Mouse (Mus musculus): Measurements from ENCODE around the gene Zfp326. TPM values are rescaled to one million over a fixed set of nuclear protein-coding genes. Genes with fewer than 3 reads are reported as not detected.

The Zfp326 gene
- polyA plus RNA-seq, 1 experiment from 2014 or later: 38.8 TPM

DNA sequence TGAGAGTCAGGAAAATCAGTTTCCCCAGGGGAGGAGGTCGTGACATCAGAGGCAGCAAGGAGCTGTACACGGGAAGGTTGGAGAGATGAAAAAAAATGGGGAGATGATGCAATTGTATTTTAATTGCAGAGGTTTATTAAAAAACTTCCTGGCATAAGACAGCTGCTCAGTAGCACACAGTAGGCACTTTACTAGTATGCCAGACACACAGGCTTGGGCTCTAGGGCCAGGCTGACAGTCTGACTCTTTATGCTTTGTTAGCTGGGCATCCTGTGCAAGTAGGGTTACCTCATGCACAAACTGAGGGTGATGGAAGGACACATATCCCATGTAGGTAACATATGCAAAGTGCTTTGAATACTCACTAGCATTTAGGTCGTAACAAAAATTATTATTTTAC lies 5.2 kb upstream of the Zfp326 start:
- H3K36me3 ChIP-seq (ENCODE audit: control insufficient read depth, insufficient read depth, low read length): no peaks in the 10 kb centered on the region
- peaks cover 12% of the 10 kb centered on the region for H3K4me1 ChIP-seq (replicated peaks; ENCODE audit: control insufficient read depth, insufficient read depth, low read length)
- H3K9ac ChIP-seq (ENCODE audit: low read length): no peak overlapping the region
- ATAC-seq (replicated peaks; ENCODE audit: low FRiP score, low TSS enrichment, low read depth) (no peak), DNase-seq (ENCODE audit: low spot score) (no peak)
- H3K4me3 ChIP-seq (ENCODE audit: low read depth, low read length): no peak overlapping the region
- no peaks in the 10 kb centered on the region for H3K9me3 ChIP-seq (ENCODE audit: control insufficient read depth, low read length)
- no peaks in the 10 kb centered on the region for H3K27me3 ChIP-seq (replicated peaks; ENCODE audit: control insufficient read depth, insufficient read depth, low read length)
- 82% methylated on average over 3 of the region's 3 CpGs for WGBS
- no peak overlapping the region for H3K4me2 ChIP-seq (ENCODE audit: low read length)
- H3K27ac ChIP-seq (ENCODE audit: low read depth): no peak overlapping the region

DNA sequence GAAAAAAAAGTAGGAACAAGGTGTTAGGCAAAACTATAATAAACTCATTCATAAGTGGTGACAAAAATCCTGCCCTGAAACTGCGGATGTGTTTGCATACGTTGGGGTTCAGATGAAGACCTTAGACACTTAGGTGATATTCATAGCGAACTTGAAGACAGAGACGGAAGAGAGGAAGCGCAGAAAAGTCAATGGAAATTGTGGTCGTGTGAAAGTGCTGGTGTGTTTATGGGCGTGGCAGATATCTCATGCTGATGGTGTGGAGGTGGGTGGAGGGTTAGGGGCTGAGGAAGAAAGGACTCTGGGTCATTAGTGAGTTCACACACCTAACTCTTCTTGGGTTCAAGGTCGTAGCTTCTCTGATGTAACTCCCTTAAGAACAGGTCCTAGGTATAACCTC lies 4.2 kb upstream of the Zfp326 start:
- ATAC-seq (replicated peaks; ENCODE audit: low FRiP score, low TSS enrichment, low read depth) (no peak), DNase-seq (ENCODE audit: low spot score) (no peak)
- Histone ChIP-seq H3K4me3 (ENCODE audit: low read depth, low read length) (no peak overlapping the region), H3K4me1 (replicated peaks; ENCODE audit: control insufficient read depth, insufficient read depth, low read length) (peaks cover 12% of the 10 kb centered on the region), H3K9me3 (ENCODE audit: control insufficient read depth, low read length) (no peaks in the 10 kb centered on the region), H3K4me2 (ENCODE audit: low read length) (no peak overlapping the region), H3K27me3 (replicated peaks; ENCODE audit: control insufficient read depth, insufficient read depth, low read length) (no peaks in the 10 kb centered on the region), H3K9ac (ENCODE audit: low read length) (no peak overlapping the region), H3K27ac (ENCODE audit: low read depth) (no peak overlapping the region), H3K36me3 (ENCODE audit: control insufficient read depth, insufficient read depth, low read length) (no peaks in the 10 kb centered on the region)
- 78% methylated on average over 8 of the region's 8 CpGs for WGBS

DNA sequence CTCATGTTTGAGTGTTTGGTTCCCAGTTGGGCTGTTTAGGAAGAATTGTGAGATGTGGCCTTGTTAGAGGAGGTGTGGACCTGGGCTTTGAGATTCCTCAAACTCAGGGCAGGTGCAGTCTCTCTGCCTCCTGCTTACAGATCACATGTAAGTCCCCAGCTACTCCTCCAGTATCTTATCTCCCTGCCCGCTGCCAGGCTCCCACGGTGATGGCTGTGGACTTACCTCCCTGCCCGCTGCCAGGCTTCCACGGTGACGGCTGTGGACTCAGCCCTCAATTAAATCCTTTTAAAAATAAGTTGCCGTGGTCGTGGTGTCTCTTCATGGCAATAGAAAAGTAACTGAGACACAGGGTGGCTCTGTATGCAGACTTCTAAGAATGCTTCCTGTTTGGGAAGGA lies 3.4 kb upstream of the Zfp326 start:
- WGBS: 54% methylated on average over 7 of the region's 7 CpGs
- no peaks in the 10 kb centered on the region for H3K36me3 ChIP-seq (ENCODE audit: control insufficient read depth, insufficient read depth, low read length)
- DNase-seq (ENCODE audit: low spot score): peak; percentile 47
- H3K4me2 ChIP-seq (ENCODE audit: low read length): no peak overlapping the region
- no peak overlapping the region for H3K4me3 ChIP-seq (ENCODE audit: low read depth, low read length)
- no peaks in the 10 kb centered on the region for H3K9me3 ChIP-seq (ENCODE audit: control insufficient read depth, low read length)
- H3K27me3 ChIP-seq (replicated peaks; ENCODE audit: control insufficient read depth, insufficient read depth, low read length): no peaks in the 10 kb centered on the region
- no peak overlapping the region for H3K27ac ChIP-seq (ENCODE audit: low read depth)
- H3K4me1 ChIP-seq (replicated peaks; ENCODE audit: control insufficient read depth, insufficient read depth, low read length): peaks cover 8% of the 10 kb centered on the region
- no peak overlapping the region for H3K9ac ChIP-seq (ENCODE audit: low read length)
- no peak for ATAC-seq (replicated peaks; ENCODE audit: low FRiP score, low TSS enrichment, low read depth)

DNA sequence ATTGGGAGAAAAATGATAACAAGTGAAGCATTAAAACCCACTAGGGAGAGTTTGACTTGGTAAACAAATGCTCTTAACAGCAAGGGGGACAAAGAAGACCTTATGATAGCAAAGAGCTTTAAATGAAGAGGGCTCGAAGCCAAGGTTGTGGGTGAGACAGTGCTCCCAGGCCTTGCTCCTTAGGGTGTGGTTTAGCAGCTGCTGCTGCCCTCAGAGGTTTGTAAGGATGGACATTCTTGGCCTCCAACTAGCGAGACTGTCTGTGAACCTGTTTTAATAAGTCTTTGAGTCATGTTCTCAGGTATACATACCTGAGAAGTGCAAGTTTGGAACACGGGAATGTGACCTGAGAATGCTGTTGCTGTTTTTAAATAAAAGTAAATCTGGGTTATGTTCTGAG lies 2.6 kb upstream of the Zfp326 start:
- H3K27ac ChIP-seq (ENCODE audit: low read depth): no peak overlapping the region
- no peaks in the 10 kb centered on the region for H3K27me3 ChIP-seq (replicated peaks; ENCODE audit: control insufficient read depth, insufficient read depth, low read length)
- WGBS: 67% methylated on average over 3 of the region's 3 CpGs
- H3K4me3 ChIP-seq (ENCODE audit: low read depth, low read length): no peak overlapping the region
- peak; percentile 38 for DNase-seq (ENCODE audit: low spot score)
- H3K36me3 ChIP-seq (ENCODE audit: control insufficient read depth, insufficient read depth, low read length): no peaks in the 10 kb centered on the region
- H3K4me1 ChIP-seq (replicated peaks; ENCODE audit: control insufficient read depth, insufficient read depth, low read length): peaks cover 13% of the 10 kb centered on the region
- H3K9ac ChIP-seq (ENCODE audit: low read length): no peak overlapping the region
- no peak for ATAC-seq (replicated peaks; ENCODE audit: low FRiP score, low TSS enrichment, low read depth)
- no peaks in the 10 kb centered on the region for H3K9me3 ChIP-seq (ENCODE audit: control insufficient read depth, low read length)
- H3K4me2 ChIP-seq (ENCODE audit: low read length): no peak overlapping the region

DNA sequence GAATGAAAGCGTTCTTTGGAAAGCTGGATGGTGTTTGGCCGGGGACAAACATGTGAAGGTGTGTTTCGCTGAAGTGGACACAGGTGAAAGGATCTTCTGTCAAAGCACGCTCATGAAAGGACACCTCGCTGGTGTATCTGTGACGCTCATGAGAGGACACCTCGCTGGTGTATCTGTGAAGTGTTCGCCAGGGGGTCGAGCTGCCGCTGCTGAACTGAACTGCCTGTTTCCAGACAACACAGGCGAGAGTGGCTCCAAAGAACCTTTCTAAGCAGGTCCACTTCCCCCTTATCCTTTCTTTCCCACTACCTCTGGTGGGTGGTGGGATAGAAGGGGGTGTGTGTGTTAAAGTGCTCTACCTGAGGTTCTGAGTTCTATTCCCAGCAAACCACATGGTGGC lies 1.9 kb upstream of the Zfp326 start:
- Histone ChIP-seq H3K9me3 (ENCODE audit: control insufficient read depth, low read length) (no peaks in the 10 kb centered on the region), H3K4me1 (replicated peaks; ENCODE audit: control insufficient read depth, insufficient read depth, low read length) (peaks cover 15% of the 10 kb centered on the region), H3K4me2 (ENCODE audit: low read length) (no peak overlapping the region), H3K36me3 (ENCODE audit: control insufficient read depth, insufficient read depth, low read length) (0 out of 2 replicates have a peak, but pooled peaks cover 3% of the 10 kb centered on the region), H3K9ac (ENCODE audit: low read length) (no peak overlapping the region), H3K27ac (ENCODE audit: low read depth) (no peak overlapping the region), H3K27me3 (replicated peaks; ENCODE audit: control insufficient read depth, insufficient read depth, low read length) (no peaks in the 10 kb centered on the region), H3K4me3 (ENCODE audit: low read depth, low read length) (no peak overlapping the region)
- WGBS: 95% methylated on average over 11 of the region's 11 CpGs
- ATAC-seq (replicated peaks; ENCODE audit: low FRiP score, low TSS enrichment, low read depth) (no peak), DNase-seq (ENCODE audit: low spot score) (no peak)

DNA sequence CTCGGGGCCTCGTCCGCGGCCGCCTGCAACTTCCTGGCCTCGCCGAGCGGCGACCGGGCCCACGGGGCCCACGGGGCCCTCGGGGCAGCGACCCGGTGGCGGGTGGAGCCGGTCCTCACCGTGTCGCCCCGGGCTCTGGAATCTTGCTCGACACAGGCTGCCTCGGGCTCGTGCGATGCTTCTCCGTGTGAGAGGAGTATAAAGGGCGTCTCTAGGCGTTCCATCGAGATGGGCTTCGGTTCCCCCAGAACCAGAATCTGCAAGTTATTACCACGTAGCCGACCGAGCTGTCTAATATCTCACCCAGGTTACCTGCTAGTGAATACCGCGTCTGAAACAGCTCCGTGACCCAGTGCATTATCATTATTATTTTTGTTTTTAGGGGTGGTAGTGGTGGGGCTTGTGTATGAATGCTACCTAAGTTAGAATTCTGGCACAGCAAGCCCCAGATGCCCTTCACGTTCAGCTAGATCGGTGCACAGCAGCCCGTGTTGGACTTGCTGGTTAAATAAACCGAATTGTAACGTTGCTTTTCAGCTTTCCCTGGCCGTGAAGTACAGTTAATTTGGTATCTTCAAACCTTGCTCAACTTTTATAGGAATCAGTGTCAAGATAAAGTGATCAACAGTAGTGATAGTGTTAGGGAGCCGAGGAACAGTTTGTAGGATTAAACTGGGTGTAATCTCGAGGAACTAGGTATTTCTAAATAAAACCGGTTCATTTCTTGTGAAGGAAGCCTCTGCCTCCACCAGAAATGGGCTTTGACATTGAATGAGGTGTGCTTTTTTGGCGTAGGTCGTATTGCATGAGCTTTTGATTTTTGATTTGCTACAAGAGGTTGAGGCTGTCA lies 785 bp downstream of the Zfp326 start:
- Histone ChIP-seq H3K27me3 (replicated peaks; ENCODE audit: control insufficient read depth, insufficient read depth, low read length) (no peaks in the 10 kb centered on the region), H3K36me3 (ENCODE audit: control insufficient read depth, insufficient read depth, low read length) (peaks cover 10% of the 10 kb centered on the region), H3K9ac (ENCODE audit: low read length) (peak overlapping the region; percentile 99), H3K4me1 (replicated peaks; ENCODE audit: control insufficient read depth, insufficient read depth, low read length) (peaks cover 15% of the 10 kb centered on the region), H3K9me3 (ENCODE audit: control insufficient read depth, low read length) (no peaks in the 10 kb centered on the region), H3K27ac (ENCODE audit: low read depth) (peak overlapping the region; percentile 86), H3K4me2 (ENCODE audit: low read length) (peak overlapping the region; percentile 80), H3K4me3 (ENCODE audit: low read depth, low read length) (peak overlapping the region; percentile 97)
- no peak for ATAC-seq (replicated peaks; ENCODE audit: low FRiP score, low TSS enrichment, low read depth)
- WGBS: under 1% methylated on average over 33 of the region's 46 CpGs
- peak; percentile 83 for DNase-seq (ENCODE audit: low spot score)

DNA sequence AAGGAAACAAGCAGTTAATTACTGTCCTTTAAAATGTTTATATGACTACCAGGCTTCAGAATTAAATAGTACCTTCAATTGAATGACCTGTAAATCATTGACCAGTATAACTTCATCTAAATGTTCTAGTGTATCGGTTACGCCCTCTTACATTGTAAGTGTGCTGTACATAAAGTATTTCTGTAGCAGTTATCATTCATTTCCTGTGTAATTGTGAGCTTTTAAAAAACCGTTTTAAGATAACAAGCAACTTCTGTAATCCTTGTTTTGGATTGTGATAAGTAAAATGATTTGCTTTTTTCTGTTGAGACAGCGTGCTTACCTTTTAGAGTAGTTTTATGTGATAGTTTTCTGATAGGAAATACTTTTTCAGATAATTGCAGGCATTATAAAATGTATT lies 11.0 kb downstream of the Zfp326 start:
- Histone ChIP-seq H3K27ac (ENCODE audit: low read depth) (no peak overlapping the region), H3K4me3 (ENCODE audit: low read depth, low read length) (no peak overlapping the region), H3K36me3 (ENCODE audit: control insufficient read depth, insufficient read depth, low read length) (peaks cover 46% of the 10 kb centered on the region), H3K4me2 (ENCODE audit: low read length) (no peak overlapping the region), H3K4me1 (replicated peaks; ENCODE audit: control insufficient read depth, insufficient read depth, low read length) (no peaks in the 10 kb centered on the region), H3K9me3 (ENCODE audit: control insufficient read depth, low read length) (no peaks in the 10 kb centered on the region), H3K27me3 (replicated peaks; ENCODE audit: control insufficient read depth, insufficient read depth, low read length) (no peaks in the 10 kb centered on the region), H3K9ac (ENCODE audit: low read length) (no peak overlapping the region)
- DNase-seq (ENCODE audit: low spot score) (no peak), ATAC-seq (replicated peaks; ENCODE audit: low FRiP score, low TSS enrichment, low read depth) (no peak)
- 75% methylated on average over 4 of the region's 4 CpGs for WGBS

- H3K4me1 ChIP-seq (replicated peaks; ENCODE audit: control insufficient read depth, insufficient read depth, low read length): no peaks in the 10 kb centered on the region
- peaks cover 44% of the 10 kb centered on the region for H3K36me3 ChIP-seq (ENCODE audit: control insufficient read depth, insufficient read depth, low read length)
- WGBS: 95% methylated on average over 4 of the region's 4 CpGs
- H3K9ac ChIP-seq (ENCODE audit: low read length): no peak overlapping the region
- H3K27me3 ChIP-seq (replicated peaks; ENCODE audit: control insufficient read depth, insufficient read depth, low read length): no peaks in the 10 kb centered on the region
- no peak for DNase-seq (ENCODE audit: low spot score)
- no peak overlapping the region for H3K4me2 ChIP-seq (ENCODE audit: low read length)
- ATAC-seq (replicated peaks; ENCODE audit: low FRiP score, low TSS enrichment, low read depth): no peak
- no peak overlapping the region for H3K27ac ChIP-seq (ENCODE audit: low read depth)
- H3K9me3 ChIP-seq (ENCODE audit: control insufficient read depth, low read length): no peaks in the 10 kb centered on the region
- no peak overlapping the region for H3K4me3 ChIP-seq (ENCODE audit: low read depth, low read length)
Observed at GRCm38 (mm10) chr5:105898161-105898560, 21.8 kb downstream of the Zfp326 start.

GRCm38 (mm10) chr5:105909209-105909608 lies 32.8 kb downstream of the Zfp326 start:
- Histone ChIP-seq H3K4me3 (ENCODE audit: low read depth, low read length) (no peak overlapping the region), H3K27me3 (replicated peaks; ENCODE audit: control insufficient read depth, insufficient read depth, low read length) (no peaks in the 10 kb centered on the region), H3K9me3 (ENCODE audit: control insufficient read depth, low read length) (no peaks in the 10 kb centered on the region), H3K27ac (ENCODE audit: low read depth) (no peak overlapping the region), H3K4me2 (ENCODE audit: low read length) (no peak overlapping the region), H3K9ac (ENCODE audit: low read length) (no peak overlapping the region), H3K4me1 (replicated peaks; ENCODE audit: control insufficient read depth, insufficient read depth, low read length) (peaks cover 3% of the 10 kb centered on the region; the same call in 1 of the 2 replicates), H3K36me3 (ENCODE audit: control insufficient read depth, insufficient read depth, low read length) (peaks cover 83% of the 10 kb centered on the region)
- ATAC-seq (replicated peaks; ENCODE audit: low FRiP score, low TSS enrichment, low read depth) (no peak), DNase-seq (ENCODE audit: low spot score) (no peak)
- 79% methylated on average over 5 of the region's 5 CpGs for WGBS

Data from intestine, embryonic 14.5 days (tissue).